Mouse (Mus musculus) testis, adult 2 months (tissue): ENCODE data around the gene Mettl13.

Source experiments
- CTCF ChIP-seq: fragments of 200-500 bp; IDR thresholded peaks from 2 replicates; pipeline ENCODE4 v1.5.1; 2012; ENCODE audit warnings: low read depth, mild to moderate bottlenecking, inconsistent platforms, low read length, moderate library complexity; ENCODE audit not compliant: control insufficient read depth, insufficient read depth, insufficient replicate concordance
- POLR2A ChIP-seq: fragments of 200-500 bp; IDR thresholded peaks from 2 replicates; pipeline ENCODE4 v1.6.1; 2012; ENCODE audit warnings: low read depth, mild to moderate bottlenecking, inconsistent platforms, low read length, moderate library complexity; ENCODE audit not compliant: control insufficient read depth

DNA sequence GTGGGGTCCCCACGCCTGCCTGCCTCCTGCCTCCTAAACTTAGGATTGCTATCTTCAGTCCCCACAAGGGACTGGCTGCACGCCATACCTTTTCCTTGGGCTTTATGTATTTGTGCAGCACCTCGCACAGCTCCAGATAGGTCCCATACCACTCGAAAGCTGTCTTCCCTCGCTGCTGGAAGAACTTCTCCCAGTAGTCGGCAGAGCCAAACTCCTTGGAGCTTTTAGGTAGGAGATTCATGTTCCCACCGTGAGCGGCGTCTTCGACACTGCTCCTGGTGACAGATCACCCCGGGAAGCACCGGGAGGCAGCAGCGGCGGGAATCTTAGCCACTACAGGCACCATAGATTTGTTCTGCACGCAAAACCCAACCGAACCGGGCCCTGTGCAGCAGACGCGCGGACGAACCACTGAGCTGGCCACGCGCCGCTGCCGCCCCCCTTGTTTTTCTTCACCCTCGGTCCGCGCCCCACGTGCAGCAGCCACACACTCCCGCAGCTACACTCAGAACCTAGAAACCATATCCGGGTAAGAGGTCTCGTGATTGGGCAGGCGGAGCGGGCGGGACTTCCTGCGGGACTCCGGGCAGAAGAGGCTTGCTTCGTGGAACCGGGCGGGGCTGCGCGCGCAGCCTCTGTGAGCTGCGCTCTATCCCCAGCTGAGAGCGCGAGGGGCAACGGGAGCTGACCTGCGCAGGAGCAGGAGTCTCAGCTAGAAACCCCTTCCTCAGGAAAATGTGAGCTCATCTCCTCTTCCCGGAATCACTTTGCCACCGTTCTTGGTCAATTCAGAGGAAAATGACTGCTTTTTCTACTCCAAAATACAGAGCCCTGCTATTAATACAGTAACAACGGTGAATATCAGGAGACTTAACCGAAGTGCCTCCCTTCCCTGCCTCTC is at the start of gene Mettl13:
- no peak for TF ChIP-seq CTCF
- TF ChIP-seq POLR2A = peak; percentile 95
